Mouse (Mus musculus) lung, adult 2 months (tissue): ENCODE results near the gene Dram1.

Experiments
- CTCF ChIP-seq: fragments of 200-500 bp; IDR thresholded peaks from 2 replicates; pipeline ENCODE4 v1.5.1; 2011; ENCODE audit warnings: mild to moderate bottlenecking, low read length, control low read depth; ENCODE audit not compliant: insufficient read depth
- POLR2A ChIP-seq: fragments of 200-500 bp; IDR thresholded peaks from 2 replicates; pipeline ENCODE4 v1.6.1; 2011; ENCODE audit warnings: low read depth, mild to moderate bottlenecking, control low read depth, low read length, borderline replicate concordance; ENCODE audit errors: extremely low read depth

DNA sequence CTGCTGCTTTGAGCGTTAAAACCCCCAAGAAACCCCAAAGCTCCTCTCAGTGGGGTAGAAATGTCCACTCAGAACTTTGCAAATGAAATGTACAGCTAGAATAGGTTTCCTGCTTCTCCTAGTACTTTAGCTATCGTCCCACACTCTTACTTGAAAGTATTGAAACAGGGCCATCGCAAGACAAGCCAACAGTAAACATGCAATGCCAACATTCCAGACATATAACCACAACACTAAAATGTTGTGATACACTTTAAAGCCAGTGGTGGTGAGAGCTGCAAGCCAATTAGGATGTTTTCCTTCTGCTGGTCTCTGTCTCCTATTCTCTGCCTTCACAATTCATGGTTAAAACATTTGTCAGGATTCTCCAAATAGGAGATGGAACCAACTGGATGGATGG, 97.2 kb downstream of the Dram1 start:
- no peak for TF ChIP-seq CTCF
- TF ChIP-seq POLR2A: no peak
